Mouse (Mus musculus): ENCODE measurements at regions not wholly inside any gene's neighbourhood (a gene's known extent, or its start where the extent isn't known, plus 50 kb on each side); places are given as distances from the start of the nearest gene placed in this dataset.

DNA sequence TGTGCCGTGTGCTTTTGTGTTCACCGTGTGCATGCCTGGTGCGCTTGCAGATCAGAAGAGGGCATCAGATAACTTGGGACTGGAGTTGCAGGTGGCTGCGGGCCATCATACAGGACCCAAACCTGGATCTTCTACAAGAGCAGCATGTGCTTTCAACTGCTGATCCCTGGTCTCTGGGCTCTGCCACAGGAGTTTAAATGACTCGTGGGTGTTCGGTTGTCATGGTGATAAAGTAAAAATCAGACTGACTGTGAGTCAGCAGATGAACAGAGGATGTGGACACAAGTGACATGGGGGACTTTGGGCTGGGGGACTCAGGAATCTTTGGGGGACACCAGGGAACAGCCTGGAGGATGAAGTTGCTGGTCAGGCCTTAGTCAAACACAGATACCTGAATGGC is 274.4 kb downstream of the Ajap1 start:
- TF ChIP-seq CTCF (IDR thresholded peaks at IDR 0.05; ENCODE audit: control insufficient read depth, insufficient read depth, insufficient read length): no peak
- no peak for TF ChIP-seq USF1 (IDR thresholded peaks at IDR 0.05; ENCODE audit: low read depth)
- no peak for TF ChIP-seq CEBPB (IDR thresholded peaks at IDR 0.05; ENCODE audit: low read depth)
- TF ChIP-seq MAX (IDR thresholded peaks at IDR 0.05): no peak
- TF ChIP-seq MYOD1 (IDR thresholded peaks at IDR 0.05; ENCODE audit: control insufficient read depth, insufficient read length, low read depth): no peak
- TF ChIP-seq FOSL1 (IDR thresholded peaks at IDR 0.05; ENCODE audit: insufficient read depth, low read length, poor library complexity, severe bottlenecking): no peak
- no peak for TF ChIP-seq MYOG (IDR thresholded peaks at IDR 0.05; ENCODE audit: control insufficient read depth, extremely low read depth, insufficient read length)

Measured in C2C12 (cell line).